ENCODE assay signal across 8 mouse cellular contexts in the genomic region with DNA sequence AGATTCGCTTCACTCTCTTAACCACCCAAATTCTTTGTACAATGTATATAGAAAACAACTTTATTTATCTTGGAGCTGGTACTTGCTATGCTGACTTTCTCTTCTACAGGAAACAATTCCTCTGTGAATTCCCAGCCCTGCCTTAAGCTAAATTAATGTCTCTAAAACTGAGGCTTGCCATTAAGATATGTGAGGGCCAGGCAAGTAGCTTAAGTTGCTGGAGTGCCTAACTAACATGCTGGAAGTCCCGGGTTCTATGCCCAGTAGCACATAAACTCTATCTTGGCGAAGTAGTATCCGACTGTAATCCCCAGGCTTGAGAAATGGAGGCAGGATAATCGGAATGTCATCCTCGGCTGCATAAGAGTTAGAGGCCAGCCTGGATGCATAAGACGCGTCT. TPM values are rescaled to one million over a fixed set of nuclear protein-coding genes. Genes with fewer than 3 reads are reported as not detected.
DNase-seq lines count a peak whose midpoint lies in the region; ATAC-seq and TF ChIP-seq lines count a peak whose summit lies in the region.

No protein-coding gene starts in this region.

- TF ChIP-seq POLR2A in myocyte (IDR thresholded peaks at IDR 0.05; ENCODE audit: insufficient read length, low read depth) = no peak

- 34% methylated on average over 8 of the region's 8 CpGs for WGBS in liver, embryonic 11.5 days
- 34% methylated on average over 8 of the region's 8 CpGs for WGBS in embryonic facial prominence, embryonic 13.5 days
- 43% methylated on average over 8 of the region's 8 CpGs for WGBS in hindbrain, postnatal 0 days

- no peaks in the 10 kb centered on the region for H3K36me3 ChIP-seq in liver, embryonic 11.5 days (ENCODE audit: control insufficient read depth, insufficient read depth, low read length)
- no peaks in the 10 kb centered on the region for H3K36me3 ChIP-seq in embryonic facial prominence, embryonic 13.5 days
- no peaks in the 10 kb centered on the region for H3K36me3 ChIP-seq in hindbrain, postnatal 0 days (ENCODE audit: insufficient read depth, low read length)
- no peaks in the 10 kb centered on the region for H3K36me3 ChIP-seq in myocyte (ENCODE audit: control insufficient read depth, insufficient read depth)

- peak overlapping the region; percentile 73 for H3K4me2 ChIP-seq in liver, embryonic 11.5 days
- peak overlapping the region; percentile 79 for H3K4me2 ChIP-seq in embryonic facial prominence, embryonic 13.5 days
- peak overlapping the region; percentile 75 for H3K4me2 ChIP-seq in hindbrain, postnatal 0 days (ENCODE audit: low read depth, low read length)
- H3K4me2 ChIP-seq in myocyte (ENCODE audit: low read depth) = peak overlapping the region; percentile 86

- ATAC-seq in liver, embryonic 11.5 days (replicated peaks; ENCODE audit: low FRiP score) = no peak
- no peak for ATAC-seq in embryonic facial prominence, embryonic 13.5 days (ENCODE audit: insufficient number of reproducible peaks, insufficient read depth, low FRiP score, low TSS enrichment, low read depth)
- ATAC-seq in hindbrain, postnatal 0 days = no peak
- no peak for ATAC-seq in megakaryocyte-erythroid progenitor cell, adult 5-6 weeks (replicated peaks; ENCODE audit: low FRiP score, low TSS enrichment, poor library complexity, severe bottlenecking)
- ATAC-seq in monocyte, adult 5-6 weeks (replicated peaks; ENCODE audit: insufficient number of reproducible peaks, low FRiP score, low TSS enrichment, poor library complexity, severe bottlenecking) = no peak

- no peak for TF ChIP-seq CTCF in hindbrain, postnatal 0 days (IDR thresholded peaks at IDR 0.05; ENCODE audit: low read depth)

- H3K9me3 ChIP-seq in liver, embryonic 11.5 days (ENCODE audit: control insufficient read depth, low read length) = no peaks in the 10 kb centered on the region
- H3K9me3 ChIP-seq in embryonic facial prominence, embryonic 13.5 days = no peaks in the 10 kb centered on the region
- no peaks in the 10 kb centered on the region for H3K9me3 ChIP-seq in hindbrain, postnatal 0 days (ENCODE audit: low read length)

- peaks cover 8% of the 10 kb centered on the region for H3K4me1 ChIP-seq in liver, embryonic 11.5 days (replicated peaks; ENCODE audit: control insufficient read depth, insufficient read depth, low read length)
- peaks cover 16% of the 10 kb centered on the region for H3K4me1 ChIP-seq in embryonic facial prominence, embryonic 13.5 days
- H3K4me1 ChIP-seq in hindbrain, postnatal 0 days (ENCODE audit: insufficient read depth, low read length) = 0 out of 2 replicates have a peak, but pooled peaks cover 7% of the 10 kb centered on the region

- peak overlapping the region; percentile 42 for H3K9ac ChIP-seq in liver, embryonic 11.5 days (ENCODE audit: low read depth, low read length)
- H3K9ac ChIP-seq in embryonic facial prominence, embryonic 13.5 days = no peak overlapping the region
- H3K9ac ChIP-seq in hindbrain, postnatal 0 days (replicated peaks; ENCODE audit: low read length) = no peak overlapping the region

- H3K27me3 ChIP-seq in liver, embryonic 11.5 days (replicated peaks; ENCODE audit: control insufficient read depth, insufficient read depth, low read length) = no peaks in the 10 kb centered on the region
- H3K27me3 ChIP-seq in embryonic facial prominence, embryonic 13.5 days = no peaks in the 10 kb centered on the region
- no peaks in the 10 kb centered on the region for H3K27me3 ChIP-seq in hindbrain, postnatal 0 days (ENCODE audit: insufficient read depth, low read length)
- no peaks in the 10 kb centered on the region for H3K27me3 ChIP-seq in myocyte (ENCODE audit: control insufficient read depth, insufficient read depth, insufficient read length)

- H3K79me2 ChIP-seq in myocyte (ENCODE audit: control insufficient read depth, insufficient read depth) = peaks cover 14% of the 10 kb centered on the region

- H3ac ChIP-seq in myocyte (ENCODE audit: control insufficient read depth, insufficient read length) = no peak overlapping the region

- peak overlapping the region; percentile 78 for H3K4me3 ChIP-seq in liver, embryonic 11.5 days (ENCODE audit: low read depth, low read length)
- peak overlapping the region; percentile 79; the same call in 1 of the 2 replicates for H3K4me3 ChIP-seq in embryonic facial prominence, embryonic 13.5 days
- peak overlapping the region; percentile 77 for H3K4me3 ChIP-seq in hindbrain, postnatal 0 days (ENCODE audit: low read length)
- H3K4me3 ChIP-seq in myocyte = peak overlapping the region; percentile 92

- H3K27ac ChIP-seq in liver, embryonic 11.5 days (ENCODE audit: low read depth, low read length) = no peak overlapping the region
- H3K27ac ChIP-seq in embryonic facial prominence, embryonic 13.5 days = no peak overlapping the region
- H3K27ac ChIP-seq in hindbrain, postnatal 0 days = no peak overlapping the region

- no peak for DNase-seq in liver, embryonic 11.5 days (ENCODE audit: low spot score)
- DNase-seq in liver = no peak
- DNase-seq in hindbrain, postnatal 0 days (ENCODE audit: low spot score) = no peak
- DNase-seq in layer of hippocampus, adult 18-20 months (ENCODE audit: low spot score in 2 of 2) = no peak

TF ChIP-seq in myocyte, 11 proteins besides CTCF, POLR2A, EP300 and RAD21:
- TF ChIP-seq POLR2AphosphoS2 (IDR thresholded peaks at IDR 0.05; ENCODE audit: insufficient read length, low read depth) (no peak), TCF12 (IDR thresholded peaks at IDR 0.05; ENCODE audit: insufficient read depth, poor library complexity, severe bottlenecking) (no peak), MYOG (IDR thresholded peaks at IDR 0.05; ENCODE audit: control insufficient read depth in 1 of 3, insufficient read depth in 1 of 3, insufficient read length in 2 of 3, low read depth in 2 of 3) (no peak), REST (IDR thresholded peaks at IDR 0.05; ENCODE audit: insufficient read depth, insufficient read length) (no peak), MAX (IDR thresholded peaks at IDR 0.05; ENCODE audit: low read depth) (no peak), SRF (IDR thresholded peaks at IDR 0.05; ENCODE audit: control insufficient read depth, insufficient read length, low read depth) (no peak), MYOD1 (IDR thresholded peaks at IDR 0.05; ENCODE audit: control insufficient read depth in 1 of 3, insufficient read length in 2 of 3, low read depth in 2 of 3) (no peak), USF1 (IDR thresholded peaks at IDR 0.05; ENCODE audit: low read depth) (no peak)
TF ChIP-seq in myocyte: peak in this region for 0.

RNA-seq across cellular contexts. Expression of a gene that starts 0.5 kb away (rescaled TPM):
- 35.9 and 45.8 TPM in 2 replicates for polyA plus RNA-seq in liver, embryonic 11.5 days (2014; fragmentation: Nextera tagmentation; extraction: Ambion mirVana)
- polyA plus RNA-seq in embryonic facial prominence, embryonic 13.5 days (2015; fragmentation: Nextera tagmentation; extraction: Ambion mirVana) = 36.0 and 45.5 TPM in 2 replicates
- total RNA-seq in hindbrain, postnatal 0 days (2014; rRNA removed) = 158 and 199 TPM in 2 replicates
- polyA plus RNA-seq in hindbrain, postnatal 0 days (2015; fragmentation: Nextera tagmentation; extraction: Ambion mirVana) = 104 and 122 TPM in 2 replicates
- 40.7 TPM for polyA plus RNA-seq in myocyte (2012; fragmentation: generic; extraction: Trizol)
- total RNA-seq in megakaryocyte-erythroid progenitor cell, adult 5-6 weeks (2014; fragmentation: Nextera tagmentation) = 26.8 and 42.7 TPM in 2 replicates
- total RNA-seq in megakaryocyte-erythroid progenitor cell, adult 5-6 weeks (2017) = 21.2 and 42.3 TPM in 2 replicates
- total RNA-seq in monocyte, adult 5-6 weeks (2017) = 29.7 to 68.1 TPM (median 37.1 TPM) in 3 replicates
- total RNA-seq in layer of hippocampus, adult 18-20 months (2021) = 100 to 1,000 TPM; 150 to 164 TPM

RNA-seq across cellular contexts. Expression of a gene that starts 20.7 kb away (rescaled TPM):
- 209 and 224 TPM in 2 replicates for polyA plus RNA-seq in liver, embryonic 11.5 days (2014; fragmentation: Nextera tagmentation; extraction: Ambion mirVana)
- polyA plus RNA-seq in embryonic facial prominence, embryonic 13.5 days (2015; fragmentation: Nextera tagmentation; extraction: Ambion mirVana) = 117 and 135 TPM in 2 replicates
- total RNA-seq in hindbrain, postnatal 0 days (2014; rRNA removed) = 15.8 and 21.9 TPM in 2 replicates
- polyA plus RNA-seq in hindbrain, postnatal 0 days (2015; fragmentation: Nextera tagmentation; extraction: Ambion mirVana) = 44.4 and 45.0 TPM in 2 replicates
- 16.0 TPM for polyA plus RNA-seq in myocyte (2012; fragmentation: generic; extraction: Trizol)
- 129 and 155 TPM in 2 replicates for total RNA-seq in megakaryocyte-erythroid progenitor cell, adult 5-6 weeks (2014; fragmentation: Nextera tagmentation)
- 232 and 241 TPM in 2 replicates for total RNA-seq in megakaryocyte-erythroid progenitor cell, adult 5-6 weeks (2017)
- total RNA-seq in monocyte, adult 5-6 weeks (2017) = 67.0 to 78.5 TPM (median 73.6 TPM) in 3 replicates
- total RNA-seq in layer of hippocampus, adult 18-20 months (2021) = 10 to 100 TPM; 14.7 to 18.3 TPM
